Mouse (Mus musculus): ENCODE results near the gene Galnt12.
A peak's percentile ranks its signal among the peaks of the same experiment; 100 is the strongest.
"Not testable (repeated sequence)": the region's sequence is repeated elsewhere in the genome, so short reads cannot be mapped to it uniquely, and the experiment has no call there.

Gene Galnt12

GRCm38 (mm10) chr4:47091493-47092386 is at the start of gene Galnt12:
Gene Galnt12, plus strand, starts transcription at chr4:47091909.
- DNase-seq (ENCODE audit: low spot score in 2 of 2) = peak in 1 of 2 experiments; percentile 16

GRCm38 (mm10) chr4:47043866-47044265 is 47.8 kb upstream of the Galnt12 start:
- no peak for DNase-seq (ENCODE audit: low spot score in 2 of 2)

DNA sequence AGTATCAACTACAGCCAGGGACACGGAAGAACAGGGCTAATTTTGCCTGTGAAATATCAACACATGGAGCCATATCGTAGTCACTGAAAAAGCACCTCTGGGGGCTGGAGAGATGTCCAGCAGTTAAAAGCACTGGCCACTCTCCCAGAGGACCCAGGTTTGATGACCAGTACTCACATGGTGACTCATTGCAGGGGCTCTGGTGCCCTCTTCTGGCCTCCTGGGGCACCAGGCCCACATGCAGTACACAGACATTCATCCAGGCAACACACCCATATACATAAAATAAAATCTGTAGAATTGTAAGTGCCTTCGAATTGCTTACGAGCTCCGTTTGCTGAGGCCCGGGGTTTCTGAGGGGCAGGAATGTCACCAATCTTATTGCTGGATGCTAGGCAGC is 44.7 kb upstream of the Galnt12 start:
- no peak for DNase-seq (ENCODE audit: low spot score in 2 of 2)

- DNase-seq (ENCODE audit: low spot score in 2 of 2) = no peak
These were observed 43.9 kb upstream of the Galnt12 start for GRCm38 (mm10) chr4:47047765-47048164.

DNA sequence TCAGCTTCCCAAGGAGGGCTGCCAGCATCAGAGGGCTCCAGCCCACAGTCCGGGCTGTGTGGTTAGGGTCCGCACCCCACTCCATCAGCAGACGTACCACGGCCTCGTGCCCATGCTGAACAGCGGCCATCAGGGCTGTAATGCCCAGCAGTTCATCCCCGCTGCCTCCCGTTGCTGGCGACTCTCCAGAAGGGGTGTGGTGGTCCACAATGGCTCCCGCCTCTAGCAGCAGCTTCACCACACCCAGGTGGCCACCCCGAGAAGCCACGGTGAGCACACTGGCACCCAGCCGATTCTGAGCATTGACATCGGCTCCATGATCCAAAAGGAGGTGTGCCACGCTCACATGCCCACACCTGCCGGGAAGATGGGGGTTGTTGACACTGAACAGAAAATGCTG is 42.5 kb upstream of the Galnt12 start:
- DNase-seq (ENCODE audit: low spot score in 2 of 2) = no peak

GRCm38 (mm10) chr4:47050167-47050566 is 41.5 kb upstream of the Galnt12 start:
- peak; percentile 73 to 78 for DNase-seq (ENCODE audit: low spot score in 2 of 2)

DNA sequence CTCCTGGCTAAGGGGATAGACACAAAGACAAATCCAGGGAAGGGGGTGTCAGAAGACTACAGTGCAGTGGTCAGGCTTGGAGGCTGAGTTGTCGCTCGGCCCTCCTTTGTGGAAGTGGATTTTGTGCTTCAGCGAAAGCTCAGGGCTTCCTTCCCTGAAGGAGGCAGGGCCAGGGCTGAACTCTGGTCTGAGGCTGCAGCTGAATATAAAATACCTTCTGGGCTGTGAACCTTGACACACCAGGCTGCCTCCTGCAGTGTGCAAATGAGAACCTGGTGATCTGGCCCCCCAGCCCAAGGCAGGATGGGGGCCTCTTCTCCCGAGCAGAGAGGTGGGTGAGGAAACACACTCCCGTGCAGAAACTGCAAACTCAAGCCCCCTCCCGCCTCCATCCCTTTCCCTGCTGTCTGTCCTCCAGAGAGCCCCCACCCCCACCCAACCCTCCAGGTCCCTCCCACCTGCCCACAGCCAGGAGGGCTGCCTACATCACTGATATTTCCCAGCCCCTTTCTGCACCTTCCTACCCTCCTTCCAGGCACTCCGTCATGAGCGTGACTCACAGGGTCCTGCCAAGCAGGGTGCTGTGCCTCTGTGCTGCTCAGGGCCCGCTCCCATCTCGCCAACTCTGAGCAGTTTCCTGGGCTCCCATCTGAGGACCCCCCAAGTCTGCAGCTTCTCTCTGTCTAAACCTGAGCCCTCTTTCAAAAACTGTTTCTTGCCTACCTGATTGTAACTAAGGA is 40.9 kb upstream of the Galnt12 start:
- DNase-seq (ENCODE audit: low spot score in 2 of 2) = no peak

- no peak for DNase-seq (ENCODE audit: low spot score in 2 of 2)
These were observed 39.8 kb upstream of the Galnt12 start for GRCm38 (mm10) chr4:47051905-47052304.

GRCm38 (mm10) chr4:47055170-47055569 is 36.5 kb upstream of the Galnt12 start:
- DNase-seq (ENCODE audit: low spot score in 2 of 2) = not testable (repeated sequence)

- DNase-seq (ENCODE audit: low spot score in 2 of 2) = no peak
These were observed 36.1 kb upstream of the Galnt12 start for GRCm38 (mm10) chr4:47055570-47056080.

DNA sequence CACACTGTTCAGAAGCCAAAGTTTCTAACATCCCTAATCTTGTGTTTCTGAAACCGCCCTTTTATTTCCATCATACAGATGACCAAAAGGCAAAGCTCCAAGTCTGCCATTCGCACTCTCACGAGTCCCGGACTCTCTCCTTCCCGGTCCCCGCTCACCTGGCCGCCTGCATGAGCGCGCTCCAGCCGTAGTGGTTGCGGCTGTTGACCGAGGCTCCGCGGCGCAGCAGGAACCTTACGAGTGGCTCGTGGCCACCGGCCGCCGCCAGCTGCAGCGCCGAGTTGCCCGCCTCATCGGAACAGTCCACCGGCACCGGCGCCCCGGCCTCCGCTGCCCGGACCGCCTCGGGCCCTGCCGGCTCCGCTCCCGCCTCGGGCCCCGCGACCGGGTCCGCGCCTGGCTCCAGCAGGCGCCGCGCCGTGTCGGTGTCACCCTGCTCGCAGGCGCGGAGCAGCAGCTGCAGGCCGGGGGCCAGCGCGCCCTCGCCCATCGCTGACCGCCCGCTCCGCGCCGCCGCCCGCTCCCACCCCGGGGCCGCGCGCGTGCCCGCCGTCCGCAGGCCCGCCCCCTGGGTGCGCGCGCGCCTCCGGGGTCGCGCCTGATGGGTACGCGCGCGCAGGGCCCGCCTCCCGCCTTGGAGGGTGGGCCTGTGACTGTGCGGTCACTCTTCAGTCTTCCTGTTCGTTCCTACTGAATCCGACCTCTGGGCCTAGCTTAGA is 34.8 kb upstream of the Galnt12 start, which contains the start of gene Anks6:
Gene Anks6 (minus strand): TSS at position 637 of the 719 bp plus-strand sequence.
- peak; percentile 68 to 74 for DNase-seq (ENCODE audit: low spot score in 2 of 2)

DNA sequence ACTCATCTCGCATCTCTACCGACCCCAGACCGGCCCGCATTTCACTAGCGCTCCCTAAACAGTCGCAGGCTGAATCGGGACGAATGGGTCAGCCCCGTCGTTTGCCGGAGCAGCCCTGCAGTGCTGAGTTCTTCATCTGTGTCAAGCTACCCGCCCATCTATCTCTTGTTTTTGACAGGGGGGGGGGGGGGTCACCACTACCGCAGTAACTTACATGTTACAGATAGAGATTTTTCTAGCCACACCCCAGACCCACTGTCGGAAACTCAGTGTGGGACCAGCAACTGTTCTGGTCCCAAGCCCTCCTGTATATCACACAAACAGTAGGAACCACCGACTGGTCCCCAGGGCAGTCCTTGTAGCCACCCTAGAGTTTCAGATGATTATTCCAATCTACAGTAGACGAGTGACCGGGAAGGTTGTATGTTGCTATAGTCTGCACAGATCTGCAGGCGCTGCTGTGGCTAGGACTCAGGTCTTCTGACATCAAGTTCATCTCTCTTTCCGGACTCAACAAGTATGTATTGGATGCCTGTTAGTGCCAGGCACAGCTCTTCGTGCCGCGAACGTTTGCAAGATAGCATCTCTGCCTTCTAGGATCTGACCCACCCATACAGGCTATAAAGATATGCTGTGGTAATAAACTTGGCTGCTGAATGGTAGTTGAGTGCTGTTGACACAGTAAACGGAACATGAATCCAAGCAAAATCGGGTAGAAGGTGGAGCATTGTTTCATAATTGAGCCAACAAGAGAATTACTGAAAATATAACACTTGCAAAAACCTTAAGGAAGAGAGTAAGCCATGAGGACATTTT is 34.0 kb upstream of the Galnt12 start:
- DNase-seq (ENCODE audit: low spot score in 2 of 2) = no peak

DNA sequence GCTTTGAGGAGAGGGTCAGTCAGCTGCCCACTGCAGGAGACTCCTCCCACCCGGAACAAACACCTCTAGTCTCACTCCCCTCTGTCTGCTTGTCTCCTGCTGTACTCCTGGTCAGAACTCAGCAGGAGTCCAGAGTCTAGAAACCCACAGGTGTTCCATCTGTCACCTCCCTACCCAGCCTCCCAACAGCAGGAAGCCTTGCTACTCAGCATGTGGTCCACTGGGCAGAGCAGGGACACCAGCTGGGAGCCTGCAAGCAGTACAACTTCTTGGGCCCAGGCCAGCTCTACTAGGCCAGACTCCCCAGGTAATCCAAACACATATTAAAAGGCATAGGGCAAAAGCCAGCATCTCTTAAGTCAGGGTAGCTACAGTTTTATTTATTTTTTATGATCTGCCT is 30.8 kb upstream of the Galnt12 start:
- DNase-seq (ENCODE audit: low spot score in 2 of 2) = no peak

DNA sequence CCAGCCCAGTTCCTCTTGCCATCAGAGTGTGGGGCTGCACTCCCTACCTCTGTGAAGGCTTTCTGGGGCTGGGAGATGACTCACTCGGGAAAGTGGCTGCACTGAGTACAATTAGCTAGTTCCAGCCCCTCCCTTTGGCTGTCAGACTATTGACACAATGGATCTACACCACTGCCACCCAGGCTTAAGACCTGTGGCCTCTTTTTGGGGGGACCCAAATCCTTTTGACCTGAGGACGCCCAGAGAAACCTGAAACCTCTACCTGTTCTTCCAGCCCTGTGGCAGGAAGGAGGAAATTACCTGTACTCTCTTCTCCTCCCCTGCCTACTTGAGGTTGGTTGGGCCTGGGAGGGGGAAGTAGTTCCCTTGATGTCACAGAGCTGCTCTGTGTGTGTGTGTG is 16.7 kb upstream of the Galnt12 start:
- DNase-seq (ENCODE audit: low spot score in 2 of 2) = no peak

DNA sequence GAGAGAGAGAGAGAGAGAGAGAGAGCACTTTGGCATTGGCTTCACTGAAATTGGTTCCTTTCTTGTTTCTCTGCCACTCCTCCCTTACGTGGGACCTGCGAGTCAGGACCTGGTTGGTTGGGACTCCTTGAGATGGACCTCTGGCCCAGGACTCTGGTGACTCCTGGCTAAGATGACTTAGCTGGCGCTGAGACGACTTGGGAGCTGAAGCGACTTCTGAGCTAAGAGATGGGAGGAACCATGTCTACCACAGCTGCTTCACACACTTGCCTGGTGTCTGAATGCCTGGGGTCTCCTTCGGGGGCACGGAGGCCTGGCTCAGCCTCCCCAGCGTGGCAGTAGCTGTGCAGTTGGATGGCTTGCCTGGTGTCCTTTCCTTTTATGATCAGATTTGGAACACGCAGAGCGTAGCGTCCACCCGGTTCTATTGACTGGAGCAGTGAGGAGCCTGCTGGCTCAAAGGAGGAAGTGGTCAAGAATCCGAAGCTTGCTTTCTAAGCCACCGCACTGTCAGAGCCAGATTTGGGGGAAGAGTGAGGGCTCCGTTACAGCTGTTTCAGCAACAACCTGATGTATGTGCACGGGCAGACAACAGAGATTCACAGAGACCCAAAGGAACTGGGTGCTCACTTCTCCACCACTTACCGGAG is 11.6 kb upstream of the Galnt12 start:
- DNase-seq (ENCODE audit: low spot score in 2 of 2) = no peak

GRCm38 (mm10) chr4:47080647-47081010 is 11.1 kb upstream of the Galnt12 start:
- DNase-seq (ENCODE audit: low spot score in 2 of 2) = no peak

- no peak for DNase-seq (ENCODE audit: low spot score in 2 of 2)
These were observed 7.9 kb upstream of the Galnt12 start for GRCm38 (mm10) chr4:47083824-47084223.

DNA sequence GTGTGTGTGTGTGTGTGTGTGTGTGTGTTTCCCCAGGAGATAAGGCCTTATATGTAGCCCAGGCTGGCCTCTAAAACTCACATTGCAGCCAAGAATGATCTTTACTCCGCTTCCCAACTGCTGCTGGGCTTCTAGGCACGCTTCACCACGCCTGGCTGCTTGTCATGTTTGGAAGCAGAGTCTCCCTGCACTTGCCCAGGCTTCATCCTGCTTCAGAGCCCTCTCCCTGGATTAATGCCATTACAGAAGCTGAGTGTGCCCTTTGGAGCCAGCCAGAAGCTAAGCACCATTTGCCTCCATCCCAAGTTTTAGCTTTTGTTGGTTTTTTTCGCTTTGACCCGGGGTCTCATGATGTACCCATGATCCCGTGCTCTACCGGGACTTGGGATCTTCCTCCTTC is 3.0 kb upstream of the Galnt12 start:
- DNase-seq (ENCODE audit: low spot score in 2 of 2) = no peak

GRCm38 (mm10) chr4:47092387-47093021 is 795 bp downstream of the Galnt12 start:
- DNase-seq (ENCODE audit: low spot score in 2 of 2) = no peak

- no peak for DNase-seq (ENCODE audit: low spot score in 2 of 2)
These were observed 1.5 kb downstream of the Galnt12 start for GRCm38 (mm10) chr4:47093161-47093560.
